Mouse (Mus musculus) thymus, adult 2 months (tissue): ENCODE measurements around the gene Epha1. TPM values are rescaled to one million over a fixed set of nuclear protein-coding genes. Genes with fewer than 3 reads are reported as not detected.

Experiments used
- DNase-seq: peaks from one replicate; pipeline ENCODE4 v3.0.0; 2021
- H3K27ac ChIP-seq: fragments of 200-500 bp; 2 replicates; pipeline ENCODE4 v1.5.1; 2012; ENCODE audit warnings: low read length, control low read depth; ENCODE audit not compliant: control insufficient read depth, insufficient read depth
- H3K27me3 ChIP-seq: fragments of 200-500 bp; 2 replicates; pipeline ENCODE4 v1.6.1; 2012; ENCODE audit warnings: mild to moderate bottlenecking, low read length, moderate library complexity, mixed read lengths; ENCODE audit not compliant: control insufficient read depth, insufficient read depth
- H3K36me3 ChIP-seq: fragments of 200-500 bp; 2 replicates; pipeline ENCODE4 v1.6.1; 2012; ENCODE audit warnings: mild to moderate bottlenecking, low read length, moderate library complexity; ENCODE audit not compliant: control insufficient read depth, insufficient read depth
- H3K4me1 ChIP-seq: fragments of 200-500 bp; replicated peaks from 2 replicates; pipeline ENCODE4 v1.6.1; 2012; ENCODE audit warnings: low read length; ENCODE audit not compliant: control insufficient read depth, insufficient read depth
- H3K4me3 ChIP-seq: fragments of 200-500 bp; 2 replicates; pipeline ENCODE4 v1.5.1; 2012; ENCODE audit warnings: mild to moderate bottlenecking, low read length, control low read depth, moderate library complexity; ENCODE audit not compliant: control insufficient read depth, insufficient read depth
- CTCF ChIP-seq: fragments of 200-500 bp; IDR thresholded peaks from 2 replicates; pipeline ENCODE4 v1.5.1; 2012; ENCODE audit warnings: mild to moderate bottlenecking, control low read depth, low read length, moderate library complexity, borderline replicate concordance; ENCODE audit not compliant: control insufficient read depth, poor library complexity, insufficient read depth; ENCODE audit errors: extremely low read depth
- POLR2A ChIP-seq: fragments of 200-500 bp; IDR thresholded peaks from 2 replicates; pipeline ENCODE4 v1.6.1; 2012; ENCODE audit warnings: mild to moderate bottlenecking, low read length, control low read depth, moderate library complexity; ENCODE audit not compliant: control insufficient read depth, poor library complexity, insufficient read depth; ENCODE audit errors: extremely low read depth
- WGBS: fragments of 180-500 bp; shearing (Covaris S2); methylation state at CpG from one replicate; pipeline ENCODE4 v1.1.7; 2018; 5-methylcytosine and 5-hydroxymethylcytosine counted together
- polyA plus RNA-seq: library from polyadenylated mRNA; depleted of rRNA; stranded (reverse); fragments of >200 nt; gene quantifications from 2 replicates; pipeline ENCODE4 v1.2.3, GENCODE M21; 2012

The Epha1 gene
- polyA plus RNA-seq, 1 experiment: 4.7 TPM

GRCm38 (mm10) chr6:42355794-42356600 lies 17.1 kb downstream of the Epha1 start:
- no peaks in the 10 kb centered on the region for H3K27me3 ChIP-seq
- DNase-seq: no peak
- H3K4me1 ChIP-seq: peaks cover 27% of the 10 kb centered on the region
- no peak for TF ChIP-seq POLR2A
- TF ChIP-seq CTCF: no peak
- WGBS: 99% methylated on average over 13 of the region's 13 CpGs
- H3K4me3 ChIP-seq: no peak overlapping the region
- peaks cover 35% of the 10 kb centered on the region for H3K36me3 ChIP-seq
- H3K27ac ChIP-seq: no peak overlapping the region

GRCm38 (mm10) chr6:42355366-42355765 lies 17.7 kb downstream of the Epha1 start:
- TF ChIP-seq POLR2A (no peak), CTCF (no peak)
- DNase-seq: no peak
- 94% methylated on average over 6 of the region's 6 CpGs for WGBS
- Histone ChIP-seq H3K27me3 (no peaks in the 10 kb centered on the region), H3K36me3 (peaks cover 35% of the 10 kb centered on the region), H3K4me1 (peaks cover 34% of the 10 kb centered on the region), H3K27ac (no peak overlapping the region), H3K4me3 (no peak overlapping the region)

GRCm38 (mm10) chr6:42354076-42355019 lies 18.7 kb downstream of the Epha1 start:
- Histone ChIP-seq H3K4me3 (no peak overlapping the region), H3K4me1 (peaks cover 34% of the 10 kb centered on the region), H3K27ac (no peak overlapping the region), H3K27me3 (no peaks in the 10 kb centered on the region), H3K36me3 (peaks cover 34% of the 10 kb centered on the region)
- no peak for DNase-seq
- 29% methylated on average over 11 of the region's 11 CpGs for WGBS
- TF ChIP-seq POLR2A: no peak
- TF ChIP-seq CTCF: no peak

GRCm38 (mm10) chr6:42353180-42353579 lies 19.9 kb downstream of the Epha1 start:
- Histone ChIP-seq H3K27me3 (no peaks in the 10 kb centered on the region), H3K27ac (no peak overlapping the region), H3K4me3 (no peak overlapping the region), H3K4me1 (peaks cover 38% of the 10 kb centered on the region), H3K36me3 (peaks cover 25% of the 10 kb centered on the region)
- 39% methylated on average over 8 of the region's 8 CpGs for WGBS
- DNase-seq: no peak
- TF ChIP-seq POLR2A (no peak), CTCF (no peak)

GRCm38 (mm10) chr6:42352486-42352846 lies 20.6 kb downstream of the Epha1 start:
- no peak for DNase-seq
- Histone ChIP-seq H3K4me1 (peaks cover 38% of the 10 kb centered on the region), H3K4me3 (no peak overlapping the region), H3K27me3 (no peaks in the 10 kb centered on the region), H3K36me3 (peaks cover 18% of the 10 kb centered on the region), H3K27ac (no peak overlapping the region)
- TF ChIP-seq POLR2A (no peak), CTCF (no peak)
- 95% methylated on average over 1 of the region's 1 CpGs for WGBS

GRCm38 (mm10) chr6:42351776-42352485 lies 21.1 kb downstream of the Epha1 start:
- DNase-seq: no peak
- Histone ChIP-seq H3K4me1 (peaks cover 38% of the 10 kb centered on the region), H3K36me3 (peaks cover 13% of the 10 kb centered on the region), H3K27ac (no peak overlapping the region), H3K4me3 (no peak overlapping the region; the same call in 1 of the 2 replicates), H3K27me3 (no peaks in the 10 kb centered on the region)
- no peak for TF ChIP-seq CTCF
- TF ChIP-seq POLR2A: no peak
- WGBS: 56% methylated on average over 7 of the region's 7 CpGs
